Mouse (Mus musculus) hindbrain, postnatal 0 days (tissue): ENCODE results near the gene Ccdc86. TPM values are rescaled to one million over a fixed set of nuclear protein-coding genes. Genes with fewer than 3 reads are reported as not detected.

Experiments used
- ATAC-seq: fragments of 200-750 bp; cut with Nextera tagmentation; 2 replicates; pipeline ENCODE4 v1.8.0; 2017; ENCODE audit warnings: mild to moderate bottlenecking, moderate TSS enrichment, moderate library complexity
- DNase-seq: peaks from one replicate; pipeline ENCODE4 v3.0.0-alpha.2; 2015; ENCODE audit warnings: low spot score
- H3K27ac ChIP-seq: fragments of 300-500 bp; sonication (generic); 2 replicates; pipeline ENCODE4 v1.5.1; 2014; ENCODE audit warnings: mild to moderate bottlenecking
- H3K27me3 ChIP-seq: fragments of 300-500 bp; sonication (generic); 2 replicates; pipeline ENCODE4 v1.6.1; 2014; ENCODE audit warnings: low read length, mixed read lengths; ENCODE audit not compliant: insufficient read depth
- H3K36me3 ChIP-seq: fragments of 300-500 bp; sonication (generic); 2 replicates; pipeline ENCODE4 v1.6.1; 2014; ENCODE audit warnings: low read length, mixed read lengths; ENCODE audit not compliant: insufficient read depth
- H3K4me1 ChIP-seq: fragments of 300-500 bp; sonication (generic); 2 replicates; pipeline ENCODE4 v1.6.1; 2014; ENCODE audit warnings: antibody characterized with exemption, low read length, mixed read lengths; ENCODE audit not compliant: insufficient read depth
- H3K4me2 ChIP-seq: fragments of 300-500 bp; sonication (generic); 2 replicates; pipeline ENCODE4 v1.6.1; 2014; ENCODE audit warnings: low read depth, mild to moderate bottlenecking, low read length, moderate library complexity, mixed read lengths
- H3K4me3 ChIP-seq: fragments of 300-500 bp; sonication (generic); 2 replicates; pipeline ENCODE4 v1.5.1; 2014; ENCODE audit warnings: low read length
- H3K9ac ChIP-seq: fragments of 300-500 bp; sonication (generic); replicated peaks from 2 replicates; pipeline ENCODE4 v1.6.1; 2014; ENCODE audit warnings: mild to moderate bottlenecking, low read length, moderate library complexity, mixed read lengths
- H3K9me3 ChIP-seq: fragments of 300-500 bp; sonication (generic); 2 replicates; pipeline ENCODE4 v1.6.1; 2016; ENCODE audit warnings: low read length, mixed read lengths
- CTCF ChIP-seq: IDR thresholded peaks from 2 replicates; pipeline ENCODE4 v1.5.1; 2016; ENCODE audit warnings: antibody characterized with exemption, control low read depth, low read depth
- WGBS: fragments of 180-500 bp; shearing (Covaris S2); extraction: QIAGEN DNeasy Blood & Tissue Kit; methylation state at CpG from one replicate; pipeline ENCODE4 v1.1.7; 2014; 5-methylcytosine and 5-hydroxymethylcytosine counted together
- polyA plus RNA-seq: library from polyadenylated mRNA; unstranded; fragments of >200 nt; fragmentation: Nextera tagmentation; extraction: Ambion mirVana; gene quantifications from 2 replicates; pipeline ENCODE4 v1.2.1, GENCODE M21; 2015
- total RNA-seq: library from RNA; depleted of rRNA; stranded (reverse); fragments of >200 nt; gene quantifications from 2 replicates; pipeline ENCODE4 v1.2.3, GENCODE M21; 2014

The Ccdc86 gene
- total and polyA plus RNA-seq, 2 experiments from 2014 or later: 5.4 to 14.2 TPM

GRCm38 (mm10) chr19:10973187-10973586 is 24.1 kb upstream of the Ccdc86 start:
- 68% methylated on average over 2 of the region's 2 CpGs for WGBS
- Histone ChIP-seq H3K4me1 (no peaks in the 10 kb centered on the region), H3K9me3 (0 out of 2 replicates have a peak, but pooled peaks cover 3% of the 10 kb centered on the region), H3K4me3 (no peak overlapping the region), H3K36me3 (no peaks in the 10 kb centered on the region), H3K27me3 (no peaks in the 10 kb centered on the region), H3K4me2 (no peak overlapping the region), H3K9ac (no peak overlapping the region), H3K27ac (no peak overlapping the region)
- no peak for DNase-seq
- peak; percentile 33; the same call in 1 of the 2 replicates for ATAC-seq
- TF ChIP-seq CTCF: no peak

- no peaks in the 10 kb centered on the region for H3K36me3 ChIP-seq
- TF ChIP-seq CTCF: no peak
- 0 out of 2 replicates have a peak, but pooled peaks cover 3% of the 10 kb centered on the region for H3K9me3 ChIP-seq
- H3K27ac ChIP-seq: no peak overlapping the region
- no peak for DNase-seq
- no peak overlapping the region for H3K4me2 ChIP-seq
- 37% methylated on average over 3 of the region's 3 CpGs for WGBS
- no peaks in the 10 kb centered on the region for H3K4me1 ChIP-seq
- H3K4me3 ChIP-seq: no peak overlapping the region
- H3K9ac ChIP-seq: no peak overlapping the region
- ATAC-seq: no peak
- H3K27me3 ChIP-seq: no peaks in the 10 kb centered on the region
Observed at GRCm38 (mm10) chr19:10972660-10973059, 23.6 kb upstream of the Ccdc86 start.

GRCm38 (mm10) chr19:10970457-10970856 is 21.4 kb upstream of the Ccdc86 start:
- no peak for TF ChIP-seq CTCF
- Histone ChIP-seq H3K4me2 (no peak overlapping the region), H3K4me3 (no peak overlapping the region), H3K27ac (no peak overlapping the region), H3K4me1 (no peaks in the 10 kb centered on the region), H3K9ac (no peak overlapping the region), H3K27me3 (no peaks in the 10 kb centered on the region), H3K9me3 (0 out of 2 replicates have a peak, but pooled peaks cover 3% of the 10 kb centered on the region), H3K36me3 (no peaks in the 10 kb centered on the region)
- DNase-seq: no peak
- WGBS: 81% methylated on average over 3 of the region's 3 CpGs
- no peak for ATAC-seq

- H3K27ac ChIP-seq: no peak overlapping the region
- 90% methylated on average over 7 of the region's 7 CpGs for WGBS
- no peak for ATAC-seq
Observed at GRCm38 (mm10) chr19:10968578-10968977, 19.5 kb upstream of the Ccdc86 start.

GRCm38 (mm10) chr19:10965721-10966120 is 16.7 kb upstream of the Ccdc86 start:
- no peak overlapping the region for H3K4me2 ChIP-seq
- H3K4me3 ChIP-seq: no peak overlapping the region
- no peak overlapping the region for H3K27ac ChIP-seq
- H3K9me3 ChIP-seq: no peaks in the 10 kb centered on the region
- no peaks in the 10 kb centered on the region for H3K4me1 ChIP-seq
- 94% methylated on average over 7 of the region's 7 CpGs for WGBS
- no peak for ATAC-seq
- H3K36me3 ChIP-seq: no peaks in the 10 kb centered on the region
- no peaks in the 10 kb centered on the region for H3K27me3 ChIP-seq
- TF ChIP-seq CTCF: no peak
- no peak overlapping the region for H3K9ac ChIP-seq
- no peak for DNase-seq

More at GRCm38 (mm10) chr19:10968578-10968977, 19.5 kb upstream of the Ccdc86 start:
- no peak overlapping the region for H3K4me2 ChIP-seq
- H3K4me1 ChIP-seq: no peaks in the 10 kb centered on the region
- no peak for DNase-seq
- 0 out of 2 replicates have a peak, but pooled peaks cover 3% of the 10 kb centered on the region for H3K9me3 ChIP-seq
- H3K36me3 ChIP-seq: no peaks in the 10 kb centered on the region
- H3K27me3 ChIP-seq: no peaks in the 10 kb centered on the region
- no peak overlapping the region for H3K9ac ChIP-seq
- H3K4me3 ChIP-seq: no peak overlapping the region
- no peak for TF ChIP-seq CTCF

- Histone ChIP-seq H3K4me2 (no peak overlapping the region), H3K9me3 (no peaks in the 10 kb centered on the region), H3K4me3 (no peak overlapping the region), H3K36me3 (no peaks in the 10 kb centered on the region), H3K9ac (no peak overlapping the region), H3K27me3 (no peaks in the 10 kb centered on the region), H3K27ac (no peak overlapping the region), H3K4me1 (no peaks in the 10 kb centered on the region)
- DNase-seq (no peak), ATAC-seq (no peak; the same call in 1 of the 2 replicates)
- TF ChIP-seq CTCF: no peak
- WGBS: 32% methylated on average over 12 of the region's 12 CpGs
Observed at GRCm38 (mm10) chr19:10959978-10960346, 10.9 kb upstream of the Ccdc86 start.

GRCm38 (mm10) chr19:10959085-10959977 is 10.3 kb upstream of the Ccdc86 start:
- H3K9me3 ChIP-seq: no peaks in the 10 kb centered on the region
- WGBS: 30% methylated on average over 11 of the region's 11 CpGs
- no peaks in the 10 kb centered on the region for H3K36me3 ChIP-seq
- DNase-seq: peak; percentile 87
- TF ChIP-seq CTCF: peak; percentile 88
- H3K27me3 ChIP-seq: no peaks in the 10 kb centered on the region
- H3K9ac ChIP-seq: no peak overlapping the region
- no peak overlapping the region for H3K4me2 ChIP-seq
- H3K4me3 ChIP-seq: no peak overlapping the region
- H3K4me1 ChIP-seq: no peaks in the 10 kb centered on the region
- peak; percentile 79 for ATAC-seq
- H3K27ac ChIP-seq: no peak overlapping the region
